In the genomic region with DNA sequence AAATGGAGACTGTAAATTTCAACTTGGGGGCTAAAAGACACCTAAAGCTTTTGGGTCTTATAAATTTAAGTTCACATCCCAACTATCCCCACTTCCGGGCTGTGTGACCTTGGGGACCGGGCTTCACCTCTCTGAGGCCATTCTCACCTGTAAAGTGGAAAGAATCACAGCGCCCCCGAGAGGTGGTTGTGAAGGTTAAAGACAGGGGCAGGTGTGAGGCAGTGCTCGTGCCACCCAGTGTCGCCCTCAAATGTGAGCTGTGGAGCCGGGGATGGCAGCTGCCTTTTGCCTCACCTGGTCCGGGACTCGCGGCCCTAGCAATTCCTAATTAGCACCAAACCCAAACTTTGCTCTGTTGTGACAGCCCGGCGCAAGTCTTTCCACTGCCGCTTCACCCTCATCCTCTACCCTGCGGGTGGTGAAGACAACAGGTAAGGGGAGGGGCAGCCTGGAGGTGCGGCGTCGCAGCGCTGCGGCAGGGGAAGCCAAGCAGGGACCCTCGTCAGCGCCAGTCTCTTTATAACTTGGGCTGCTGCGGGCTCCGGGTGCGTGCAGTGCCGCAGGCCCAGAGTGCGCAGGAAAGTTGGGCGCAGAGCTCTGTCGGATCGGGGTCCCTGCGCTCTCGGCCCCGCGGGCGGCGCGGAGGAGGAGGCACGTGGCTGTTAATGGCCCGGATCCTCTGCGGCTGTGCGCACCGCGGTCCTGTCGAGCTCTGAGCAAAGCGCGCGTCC, we compare ENCODE assay signal across 9 mouse cellular contexts. TPM values are rescaled to one million over a fixed set of nuclear protein-coding genes. Genes with fewer than 3 reads are reported as not detected.
A peak's percentile ranks its signal among the peaks of the same experiment; 100 is the strongest.
DNase-seq lines count a peak whose midpoint lies in the region; ATAC-seq and TF ChIP-seq lines count a peak whose summit lies in the region.
"Had no signal": no experiment of that assay in that cellular context is flagged by ENCODE, and none has a peak within 500 bp of the region (broad histone marks: within the 10 kb centered on the region; RNA-seq: fewer than 3 reads in every experiment).

No protein-coding gene starts in this region.

- H3K9ac ChIP-seq in embryonic facial prominence, embryonic 12.5 days, result peak overlapping the region; percentile 46; the same call in 1 of the 2 replicates
- H3K9ac ChIP-seq in hindbrain, embryonic 13.5 days, result peak overlapping the region; percentile 84
- H3K9ac ChIP-seq in midbrain, postnatal 0 days (replicated peaks; ENCODE audit: low read length, poor library complexity, severe bottlenecking), result peak overlapping the region; percentile 79

- peak; percentile 5 to 27 for DNase-seq in left cerebral cortex, adult 18-20 months (ENCODE audit: low spot score in 2 of 2)
- DNase-seq in left cerebral cortex, adult 9 months (ENCODE audit: low spot score in 2 of 2), result no peak
- DNase-seq in midbrain, postnatal 0 days (ENCODE audit: low spot score), result no peak
- no peak for DNase-seq in thymus, postnatal 4 days
- DNase-seq in thymus, adult 18-20 months, result no peak
- DNase-seq in left cerebral cortex, adult 8-10 months (ENCODE audit: low spot score in 2 of 2), result no peak

- peaks cover 74% of the 10 kb centered on the region for H3K27me3 ChIP-seq in embryonic facial prominence, embryonic 12.5 days
- peaks cover 49% of the 10 kb centered on the region for H3K27me3 ChIP-seq in hindbrain, embryonic 13.5 days
- H3K27me3 ChIP-seq in midbrain, postnatal 0 days (ENCODE audit: insufficient read depth, low read length), result 0 out of 2 replicates have a peak, but pooled peaks cover 3% of the 10 kb centered on the region

- 3% methylated on average over 46 of the region's 46 CpGs for WGBS in embryonic facial prominence, embryonic 12.5 days
- WGBS in hindbrain, embryonic 13.5 days, result 3% methylated on average over 46 of the region's 46 CpGs
- 4% methylated on average over 38 of the region's 46 CpGs for WGBS in midbrain, postnatal 0 days

- peak overlapping the region; percentile 96 for H3K4me2 ChIP-seq in embryonic facial prominence, embryonic 12.5 days (replicated peaks)
- H3K4me2 ChIP-seq in hindbrain, embryonic 13.5 days, result peak overlapping the region; percentile 78
- H3K4me2 ChIP-seq in midbrain, postnatal 0 days (ENCODE audit: low read depth, low read length, poor library complexity, severe bottlenecking), result peak overlapping the region; percentile 79

- H3K36me3 ChIP-seq in embryonic facial prominence, embryonic 12.5 days, result no peaks in the 10 kb centered on the region
- no peaks in the 10 kb centered on the region for H3K36me3 ChIP-seq in hindbrain, embryonic 13.5 days
- no peaks in the 10 kb centered on the region for H3K36me3 ChIP-seq in midbrain, postnatal 0 days (ENCODE audit: insufficient read depth, low read length)

- H3K4me3 ChIP-seq in embryonic facial prominence, embryonic 12.5 days, result peak overlapping the region; percentile 53
- peak overlapping the region; percentile 60 for H3K4me3 ChIP-seq in hindbrain, embryonic 13.5 days
- H3K4me3 ChIP-seq in midbrain, postnatal 0 days (ENCODE audit: low read depth, low read length), result peak overlapping the region; percentile 71

- peaks cover 10% of the 10 kb centered on the region for H3K4me1 ChIP-seq in embryonic facial prominence, embryonic 12.5 days
- H3K4me1 ChIP-seq in hindbrain, embryonic 13.5 days (replicated peaks), result peaks cover 69% of the 10 kb centered on the region
- peaks cover 25% of the 10 kb centered on the region; the same call in 1 of the 2 replicates for H3K4me1 ChIP-seq in midbrain, postnatal 0 days (ENCODE audit: insufficient read depth, low read length)

- no peak overlapping the region for H3K27ac ChIP-seq in embryonic facial prominence, embryonic 12.5 days
- H3K27ac ChIP-seq in hindbrain, embryonic 13.5 days, result peak overlapping the region; percentile 65
- peak overlapping the region; percentile 65 for H3K27ac ChIP-seq in midbrain, postnatal 0 days (ENCODE audit: low read depth, low read length)
- H3K27ac ChIP-seq: macrophage had no signal

- no peak for ATAC-seq in embryonic facial prominence, embryonic 12.5 days (ENCODE audit: insufficient number of reproducible peaks, insufficient read depth, low FRiP score, low TSS enrichment)
- no peak for ATAC-seq in hindbrain, embryonic 13.5 days (ENCODE audit: low FRiP score)
- ATAC-seq in midbrain, postnatal 0 days (ENCODE audit: low FRiP score), result peak; percentile 14; the same call in 1 of the 2 replicates

- no peaks in the 10 kb centered on the region for H3K9me3 ChIP-seq in embryonic facial prominence, embryonic 12.5 days
- H3K9me3 ChIP-seq in hindbrain, embryonic 13.5 days, result no peaks in the 10 kb centered on the region
- H3K9me3 ChIP-seq in midbrain, postnatal 0 days (ENCODE audit: low read length), result no peaks in the 10 kb centered on the region

- peak; percentile 56 for TF ChIP-seq CTCF in midbrain, postnatal 0 days (IDR thresholded peaks at IDR 0.05)

RNA-seq across cellular contexts. Expression of gene Grip2, which starts 16.0 kb away (rescaled TPM):
- total RNA-seq in left cerebral cortex, adult 18-20 months (2021), result 10 to 100 TPM; 18.0 to 20.1 TPM
- 0.87 and 1.0 TPM in 2 replicates for polyA plus RNA-seq in embryonic facial prominence, embryonic 12.5 days (2016; fragmentation: Nextera tagmentation; extraction: Ambion mirVana)
- polyA plus RNA-seq in hindbrain, embryonic 13.5 days (2015; fragmentation: Nextera tagmentation; extraction: Ambion mirVana), result 4.3 and 4.6 TPM in 2 replicates
- total RNA-seq in midbrain, postnatal 0 days (2014; rRNA removed), result 22.8 and 29.7 TPM in 2 replicates
- polyA plus RNA-seq in midbrain, postnatal 0 days (2015; fragmentation: Nextera tagmentation; extraction: Ambion mirVana), result 7.7 and 7.8 TPM in 2 replicates
- 10 to 100 TPM; 16.3 to 22.1 (median 19.0) TPM for total RNA-seq in left cerebral cortex, adult 8-10 months (2022)
- polyA plus RNA-seq: macrophage had no signal

RNA-seq across cellular contexts. Expression of gene Ccdc174, which starts 34.8 kb away (rescaled TPM):
- total RNA-seq in left cerebral cortex, adult 18-20 months (2021), result 10 to 100 TPM; 25.1 to 29.3 TPM
- 43.3 and 48.8 TPM in 2 replicates for polyA plus RNA-seq in embryonic facial prominence, embryonic 12.5 days (2016; fragmentation: Nextera tagmentation; extraction: Ambion mirVana)
- 50.5 TPM in 2 replicates for polyA plus RNA-seq in hindbrain, embryonic 13.5 days (2015; fragmentation: Nextera tagmentation; extraction: Ambion mirVana)
- total RNA-seq in midbrain, postnatal 0 days (2014; rRNA removed), result 12.5 and 14.8 TPM in 2 replicates
- polyA plus RNA-seq in midbrain, postnatal 0 days (2015; fragmentation: Nextera tagmentation; extraction: Ambion mirVana), result 33.6 and 43.9 TPM in 2 replicates
- 10 to 100 TPM; 23.1 to 27.9 (median 24.8) TPM for total RNA-seq in left cerebral cortex, adult 8-10 months (2022)

RNA-seq across cellular contexts. Expression of gene 4930590J08Rik, which starts 59.5 kb away (rescaled TPM):
- total RNA-seq in left cerebral cortex, adult 18-20 months (2021), result 1 to 10 TPM; 2.0 to 2.2 TPM
- 0.45 and 0.58 TPM in 2 replicates for polyA plus RNA-seq in embryonic facial prominence, embryonic 12.5 days (2016; fragmentation: Nextera tagmentation; extraction: Ambion mirVana)
- 1.2 and 1.4 TPM in 2 replicates for polyA plus RNA-seq in hindbrain, embryonic 13.5 days (2015; fragmentation: Nextera tagmentation; extraction: Ambion mirVana)
- 2.1 and 5.9 TPM in 2 replicates for total RNA-seq in midbrain, postnatal 0 days (2014; rRNA removed)
- 0.34 and 0.78 TPM in 2 replicates for polyA plus RNA-seq in midbrain, postnatal 0 days (2015; fragmentation: Nextera tagmentation; extraction: Ambion mirVana)
- 1 to 10 TPM; 1.9 to 3.4 (median 2.9) TPM for total RNA-seq in left cerebral cortex, adult 8-10 months (2022)

Comparison
In these comparisons a context has a peak if more than half of its experiments do, and no peak if none do; other contexts are left out.
1. DNase-seq: peak in left cerebral cortex, adult 18-20 months (2 of 2); none in left cerebral cortex, adult 9 months (0 of 2), midbrain, postnatal 0 days (single experiment), thymus, postnatal 4 days (single experiment), thymus, adult 18-20 months (0 of 2) and left cerebral cortex, adult 8-10 months (0 of 2).
2. Peak in every context shown above with its lines, with median percentiles within 50 percentile points of each other: H3K4me2 ChIP-seq, H3K4me3 ChIP-seq and H3K9ac ChIP-seq.